Mouse (Mus musculus) bone marrow, adult 2 months (tissue): ENCODE data around the gene Prrt1. TPM values are rescaled to one million over a fixed set of nuclear protein-coding genes. Genes with fewer than 3 reads are reported as not detected.

Experiments used
- H3K27ac ChIP-seq: fragments of 200-500 bp; 2 replicates; pipeline ENCODE4 v1.5.1; 2012; ENCODE audit warnings: low read depth, mild to moderate bottlenecking, control low read depth, inconsistent platforms, low read length; ENCODE audit not compliant: control insufficient read depth, poor library complexity, insufficient read depth
- H3K4me1 ChIP-seq: fragments of 200-500 bp; 2 replicates; pipeline ENCODE4 v1.6.1; 2011; ENCODE audit warnings: low read length; ENCODE audit not compliant: control insufficient read depth, insufficient read depth
- H3K4me3 ChIP-seq: fragments of 200-500 bp; replicated peaks from 2 replicates; pipeline ENCODE3; 2011; ENCODE audit warnings: mild to moderate bottlenecking, low read depth, low read length, control low read depth; ENCODE audit not compliant: control insufficient read depth
- CTCF ChIP-seq: fragments of 200-500 bp; IDR thresholded peaks from 2 replicates; pipeline ENCODE4 v1.5.1; 2011; ENCODE audit warnings: low read length, control low read depth; ENCODE audit not compliant: control insufficient read depth, insufficient read depth
- POLR2A ChIP-seq: fragments of 200-500 bp; IDR thresholded peaks from 2 replicates; pipeline ENCODE4 v1.6.1; 2011; ENCODE audit warnings: low read depth, mild to moderate bottlenecking, control low read depth, low read length, borderline replicate concordance; ENCODE audit not compliant: control insufficient read depth
- WGBS: fragments of 180-500 bp; shearing (Covaris S2); methylation state at CpG from one replicate; pipeline ENCODE4 v1.1.7; 2018; 5-methylcytosine and 5-hydroxymethylcytosine counted together
- polyA plus RNA-seq: library from polyadenylated mRNA; stranded (reverse); fragments of >200 nt; gene quantifications from 2 replicates; pipeline ENCODE4 v1.2.4, GENCODE M21; 2011; ENCODE audit warnings: low replicate concordance; ENCODE audit not compliant: missing spikeins, insufficient read depth, insufficient read length

Gene Prrt1
- polyA plus RNA-seq, 1 experiment, result 4.5 TPM

DNA sequence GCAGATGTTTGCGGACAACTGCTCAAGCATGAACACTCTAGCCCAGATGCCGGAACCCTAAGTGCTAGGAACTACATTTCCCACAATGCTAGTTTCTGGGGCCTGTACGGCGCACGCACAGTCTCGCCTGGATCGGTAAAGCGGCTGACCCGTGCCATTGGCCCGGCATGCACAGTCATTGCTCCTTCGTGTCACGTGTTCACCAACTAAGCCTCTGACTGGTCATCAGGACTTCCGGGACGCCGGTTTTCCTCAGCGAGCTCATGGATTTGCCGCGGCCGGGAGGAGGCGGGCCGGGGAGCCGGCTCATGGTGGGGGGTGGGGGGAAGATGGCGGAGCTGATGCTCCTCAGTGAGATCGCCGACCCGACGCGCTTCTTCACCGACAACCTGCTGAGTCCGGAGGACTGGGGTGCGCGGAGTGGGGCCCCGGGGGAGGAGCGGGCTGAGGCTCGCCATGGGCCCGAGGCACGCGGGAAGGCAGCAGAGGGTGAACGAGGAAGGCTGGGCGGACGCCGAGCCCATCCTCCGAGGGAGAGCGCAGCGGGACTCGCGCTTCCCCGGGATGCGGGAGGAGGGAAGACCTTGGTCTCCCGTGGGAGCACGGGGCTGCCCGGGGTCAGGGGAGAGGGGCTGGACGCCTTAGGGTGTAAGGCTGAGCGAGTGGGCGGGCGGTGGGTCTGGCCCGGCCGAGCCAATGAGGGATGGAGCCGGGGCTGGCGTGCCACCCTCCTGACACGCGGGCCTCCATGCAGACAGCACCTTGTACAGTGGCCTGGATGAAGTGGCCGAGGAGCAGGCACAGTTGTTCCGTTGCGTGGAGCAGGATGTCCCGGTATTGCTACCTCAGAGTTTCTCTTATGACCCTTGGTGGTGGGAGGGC, 17.8 kb downstream of the Prrt1 start, which contains the start of gene Atf6b:
TSS of gene Atf6b (plus strand) at position 241 of the 882 bp plus-strand sequence.
- Histone ChIP-seq H3K27ac (peak within 1 kb of the TSS; percentile 72), H3K4me3 (peak within 1 kb of the TSS; percentile 88)
- WGBS, result under 1% methylated on average over 66 of the region's 66 CpGs

DNA sequence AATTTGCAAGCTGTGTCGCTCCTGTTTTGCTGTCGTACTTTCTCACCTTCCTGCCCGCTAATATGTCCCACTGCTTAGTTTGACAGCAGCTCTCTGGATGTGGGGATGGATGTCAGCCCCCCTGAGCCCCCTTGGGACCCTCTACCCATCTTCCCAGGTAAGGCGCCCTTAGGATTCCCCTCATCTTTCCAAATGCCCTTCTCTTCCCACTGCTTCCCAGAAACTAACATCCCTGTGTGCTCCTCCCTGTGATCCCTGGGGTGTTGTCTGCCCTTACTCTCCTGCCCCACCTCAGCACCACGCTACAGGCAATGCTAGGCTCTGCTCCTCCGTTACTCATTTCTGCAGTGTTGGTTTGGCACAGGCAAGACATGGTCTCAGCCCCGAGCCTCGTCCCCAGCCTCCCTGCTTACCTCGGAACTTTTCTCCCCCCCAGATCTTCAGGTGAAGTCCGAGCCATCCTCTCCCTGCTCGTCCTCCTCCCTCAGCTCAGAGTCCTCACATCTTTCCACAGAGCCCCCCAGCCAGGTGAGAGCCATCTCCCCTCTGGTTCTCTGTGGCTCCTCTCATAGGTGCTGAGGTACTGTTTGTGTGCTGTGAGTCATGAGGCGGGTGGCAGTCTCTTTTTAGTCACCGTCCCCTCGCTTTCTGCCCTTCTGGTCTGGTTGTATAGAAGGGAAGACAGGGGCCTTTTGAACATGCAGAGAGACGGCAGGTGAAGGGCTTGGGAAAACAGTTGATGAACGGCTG, 19.0 kb downstream of the Prrt1 start:
- no peak for TF ChIP-seq CTCF
- no peak for TF ChIP-seq POLR2A
- Histone ChIP-seq H3K27ac (no peak overlapping the region), H3K4me1 (peaks cover 4% of the 10 kb centered on the region), H3K4me3 (no peak overlapping the region)
- WGBS, result 84% methylated on average over 16 of the region's 16 CpGs

More for the DNA sequence above, 17.8 kb downstream of the Prrt1 start, which contains the start of gene Atf6b:
- TF ChIP-seq POLR2A (peak; percentile 49; the same call in 1 of the 2 replicates), CTCF (no peak)
- H3K4me1 ChIP-seq, result peaks cover 4% of the 10 kb centered on the region

GRCm38 (mm10) chr17:34649106-34649864, 20.0 kb downstream of the Prrt1 start:
- no peak overlapping the region for H3K27ac ChIP-seq
- H3K4me3 ChIP-seq, result no peak overlapping the region
- TF ChIP-seq POLR2A (peak; percentile 0; the same call in 1 of the 2 replicates), CTCF (no peak)
- H3K4me1 ChIP-seq, result peaks cover 4% of the 10 kb centered on the region
- WGBS, result 65% methylated on average over 18 of the region's 18 CpGs

DNA sequence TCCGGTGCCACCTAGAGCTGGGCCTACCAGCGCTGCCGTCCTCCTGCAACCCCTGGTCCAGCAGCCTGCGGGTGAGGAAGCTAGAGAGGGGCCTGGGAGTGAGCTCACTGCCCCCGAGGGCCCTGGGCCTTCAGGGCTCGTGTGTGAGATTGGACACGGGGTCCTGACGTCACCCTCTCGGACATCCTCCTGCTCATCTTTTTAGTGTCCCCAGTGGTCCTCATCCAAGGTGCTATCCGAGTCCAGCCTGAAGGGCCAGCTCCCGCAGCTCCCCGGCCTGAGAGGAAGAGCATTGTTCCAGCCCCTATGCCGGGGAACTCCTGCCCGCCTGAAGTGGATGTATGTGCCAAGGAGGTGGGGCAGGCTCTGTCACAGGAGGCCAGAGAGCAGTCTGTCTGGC, 21.4 kb downstream of the Prrt1 start:
- Histone ChIP-seq H3K4me1 (peaks cover 4% of the 10 kb centered on the region), H3K4me3 (no peak overlapping the region), H3K27ac (no peak overlapping the region)
- WGBS, result 88% methylated on average over 14 of the region's 14 CpGs
- no peak for TF ChIP-seq POLR2A
- TF ChIP-seq CTCF, result no peak

DNA sequence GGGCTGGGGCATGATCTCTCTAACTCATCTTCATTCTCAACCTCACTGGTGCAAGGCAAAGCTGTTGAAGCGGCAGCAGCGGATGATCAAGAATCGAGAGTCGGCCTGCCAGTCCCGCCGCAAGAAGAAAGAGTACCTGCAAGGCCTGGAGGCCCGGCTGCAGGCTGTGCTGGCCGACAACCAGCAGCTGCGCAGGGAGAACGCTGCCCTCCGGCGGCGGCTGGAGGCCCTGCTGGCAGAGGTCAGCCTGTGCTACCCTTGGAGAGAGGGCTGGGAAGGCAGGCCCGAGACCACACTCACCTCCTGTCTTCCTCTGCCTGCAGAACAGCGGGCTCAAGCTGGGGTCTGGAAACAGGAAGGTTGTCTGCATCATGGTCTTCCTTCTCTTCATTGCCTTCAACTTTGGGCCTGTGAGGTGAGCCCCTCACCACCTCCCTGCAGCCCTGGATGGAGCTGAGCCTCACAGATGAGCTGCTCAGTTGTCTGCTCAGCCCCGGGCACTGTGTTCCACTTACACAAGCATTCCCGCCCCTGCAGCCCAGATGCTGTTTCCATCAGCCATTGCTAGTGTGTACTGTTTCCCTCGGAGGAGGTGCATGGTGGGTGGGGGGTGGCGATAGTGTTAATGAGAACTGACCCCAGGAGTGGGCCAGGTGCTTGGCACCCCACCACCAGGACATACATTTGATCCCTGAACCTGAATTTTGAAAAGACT, 22.3 kb downstream of the Prrt1 start:
- H3K27ac ChIP-seq, result no peak overlapping the region
- H3K4me3 ChIP-seq, result no peak overlapping the region
- 62% methylated on average over 19 of the region's 19 CpGs for WGBS
- H3K4me1 ChIP-seq, result peaks cover 2% of the 10 kb centered on the region; the same call in 1 of the 2 replicates
- TF ChIP-seq POLR2A (no peak), CTCF (peak; percentile 59)

DNA sequence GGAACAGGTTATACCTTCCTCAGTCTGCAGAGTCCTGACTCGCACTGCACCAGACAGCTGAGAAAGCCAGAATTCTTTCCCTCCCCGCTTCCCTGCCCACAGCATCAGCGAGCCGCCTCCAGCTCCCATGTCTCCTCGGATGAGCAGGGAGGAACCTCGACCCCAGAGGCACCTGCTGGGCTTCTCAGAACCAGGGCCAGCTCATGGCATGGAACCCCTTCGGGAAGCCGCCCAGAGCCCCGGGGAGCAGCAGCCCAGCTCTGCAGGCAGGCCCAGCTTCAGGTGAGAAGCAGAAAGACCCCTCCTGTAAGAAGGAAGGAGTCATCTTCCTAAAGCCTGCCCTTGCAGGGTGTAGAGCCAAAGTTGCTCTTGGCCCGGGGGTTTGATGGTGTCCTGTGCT, 23.2 kb downstream of the Prrt1 start:
- 88% methylated on average over 10 of the region's 10 CpGs for WGBS
- TF ChIP-seq CTCF (no peak), POLR2A (no peak)
- no peak overlapping the region for H3K27ac ChIP-seq
- H3K4me1 ChIP-seq, result peaks cover 2% of the 10 kb centered on the region; the same call in 1 of the 2 replicates
- H3K4me3 ChIP-seq, result no peak overlapping the region

DNA sequence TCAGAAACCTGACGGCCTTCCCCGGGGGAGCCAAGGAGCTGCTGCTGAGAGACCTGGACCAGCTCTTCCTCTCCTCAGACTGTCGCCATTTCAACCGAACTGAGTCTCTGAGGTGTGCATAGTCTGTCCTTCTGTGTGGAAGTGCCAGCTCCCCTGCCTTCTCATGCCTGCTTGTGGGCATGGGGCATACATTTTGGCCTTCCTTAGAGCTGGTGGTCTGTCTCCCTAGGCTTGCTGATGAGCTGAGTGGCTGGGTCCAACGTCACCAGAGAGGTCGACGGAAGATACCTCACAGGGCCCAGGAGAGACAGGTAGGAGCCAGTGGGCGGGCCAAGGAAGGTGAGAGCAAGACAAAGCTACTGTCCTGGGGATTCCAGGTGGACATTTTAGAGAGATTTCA, 23.7 kb downstream of the Prrt1 start:
- Histone ChIP-seq H3K27ac (no peak overlapping the region), H3K4me3 (no peak overlapping the region), H3K4me1 (peaks cover 2% of the 10 kb centered on the region; the same call in 1 of the 2 replicates)
- 84% methylated on average over 8 of the region's 8 CpGs for WGBS
- TF ChIP-seq CTCF, result no peak
